Mouse (Mus musculus) forebrain, embryonic 11.5 days (tissue): Measurements from ENCODE around the gene Prune1. TPM values are rescaled to one million over a fixed set of nuclear protein-coding genes. Genes with fewer than 3 reads are reported as not detected.

ENCODE experiments used
- ATAC-seq: fragments of 200-750 bp; cut with Nextera tagmentation; replicated peaks from 2 replicates; pipeline ENCODE4 v1.8.0; 2017; ENCODE audit warnings: moderate TSS enrichment; ENCODE audit not compliant: low FRiP score
- DNase-seq: peaks from one replicate; pipeline ENCODE4 v3.0.0-alpha.2; 2017; ENCODE audit warnings: low spot score
- H3K27ac ChIP-seq: fragments of 300-500 bp; sonication (generic); 2 replicates; pipeline ENCODE4 v1.5.1; 2014; ENCODE audit warnings: low read depth, low read length
- H3K27me3 ChIP-seq: fragments of 300-500 bp; sonication (generic); 2 replicates; pipeline ENCODE4 v1.6.1; 2014; ENCODE audit warnings: mild to moderate bottlenecking, low read length, mixed read lengths; ENCODE audit not compliant: control insufficient read depth, insufficient read depth
- H3K36me3 ChIP-seq: fragments of 300-500 bp; sonication (generic); 2 replicates; pipeline ENCODE4 v1.6.1; 2014; ENCODE audit warnings: mild to moderate bottlenecking, low read length, moderate library complexity, mixed read lengths; ENCODE audit not compliant: control insufficient read depth, insufficient read depth
- H3K4me1 ChIP-seq: fragments of 300-500 bp; sonication (generic); replicated peaks from 2 replicates; pipeline ENCODE4 v1.6.1; 2014; ENCODE audit warnings: low read length, mixed read lengths; ENCODE audit not compliant: control insufficient read depth, insufficient read depth
- H3K4me2 ChIP-seq: fragments of 300-500 bp; sonication (generic); 2 replicates; pipeline ENCODE4 v1.6.1; 2014; ENCODE audit warnings: low read depth, mild to moderate bottlenecking, low read length, moderate library complexity, mixed read lengths; ENCODE audit not compliant: severe bottlenecking
- H3K4me3 ChIP-seq: fragments of 300-500 bp; sonication (generic); 2 replicates; pipeline ENCODE4 v1.5.1; 2014; ENCODE audit warnings: low read depth, low read length
- H3K9ac ChIP-seq: fragments of 300-500 bp; sonication (generic); 2 replicates; pipeline ENCODE4 v1.6.1; 2014; ENCODE audit warnings: low read length
- H3K9me3 ChIP-seq: fragments of 300-500 bp; sonication (generic); 2 replicates; pipeline ENCODE4 v1.6.1; 2016; ENCODE audit warnings: low read length, mixed read lengths; ENCODE audit not compliant: control insufficient read depth
- WGBS: fragments of 180-500 bp; shearing (Covaris S2); extraction: QIAGEN DNeasy Blood & Tissue Kit; methylation state at CpG from one replicate; pipeline ENCODE4 v1.1.7; 2014; 5-methylcytosine and 5-hydroxymethylcytosine counted together
- polyA plus RNA-seq: library from polyadenylated mRNA; unstranded; fragments of >200 nt; fragmentation: Nextera tagmentation; extraction: Ambion mirVana; gene quantifications from 2 replicates; pipeline ENCODE4 v1.2.1, GENCODE M21; 2014

The Prune1 gene
- polyA plus RNA-seq, 1 experiment from 2014 or later, result 26.4 TPM

GRCm38 (mm10) chr3:95264724-95265123 lies 17.2 kb downstream of the Prune1 start:
- H3K36me3 ChIP-seq, result no peaks in the 10 kb centered on the region

GRCm38 (mm10) chr3:95263089-95263739 lies 18.7 kb downstream of the Prune1 start:
- 53% methylated on average over 11 of the region's 11 CpGs for WGBS
- Histone ChIP-seq H3K9ac (no peak overlapping the region), H3K4me1 (no peaks in the 10 kb centered on the region), H3K9me3 (no peaks in the 10 kb centered on the region), H3K4me2 (no peak overlapping the region), H3K27me3 (no peaks in the 10 kb centered on the region), H3K36me3 (peaks cover 2% of the 10 kb centered on the region; the same call in 1 of the 2 replicates), H3K27ac (no peak overlapping the region), H3K4me3 (no peak overlapping the region)
- DNase-seq (peak; percentile 77), ATAC-seq (0 out of 2 replicates have a peak, but pooled peaks have one; percentile 27)

More at GRCm38 (mm10) chr3:95264724-95265123, 17.2 kb downstream of the Prune1 start:
- no peaks in the 10 kb centered on the region for H3K4me1 ChIP-seq
- H3K27ac ChIP-seq, result no peak overlapping the region
- no peak for DNase-seq
- no peaks in the 10 kb centered on the region for H3K27me3 ChIP-seq
- H3K4me2 ChIP-seq, result no peak overlapping the region
- WGBS, result 81% methylated on average over 1 of the region's 1 CpGs
- no peaks in the 10 kb centered on the region for H3K9me3 ChIP-seq
- no peak overlapping the region for H3K4me3 ChIP-seq
- no peak for ATAC-seq
- H3K9ac ChIP-seq, result no peak overlapping the region

GRCm38 (mm10) chr3:95261975-95262374 lies 19.9 kb downstream of the Prune1 start:
- WGBS, result 93% methylated on average over 4 of the region's 4 CpGs
- Histone ChIP-seq H3K4me2 (no peak overlapping the region), H3K9me3 (no peaks in the 10 kb centered on the region), H3K4me1 (no peaks in the 10 kb centered on the region), H3K36me3 (peaks cover 2% of the 10 kb centered on the region; the same call in 1 of the 2 replicates), H3K4me3 (no peak overlapping the region), H3K27me3 (no peaks in the 10 kb centered on the region), H3K27ac (no peak overlapping the region), H3K9ac (no peak overlapping the region)
- ATAC-seq, result no peak
- no peak for DNase-seq

GRCm38 (mm10) chr3:95256931-95257330 lies 24.9 kb downstream of the Prune1 start:
- Histone ChIP-seq H3K4me1 (no peaks in the 10 kb centered on the region), H3K9ac (no peak overlapping the region), H3K27ac (no peak overlapping the region), H3K27me3 (no peaks in the 10 kb centered on the region), H3K36me3 (peaks cover 2% of the 10 kb centered on the region; the same call in 1 of the 2 replicates), H3K4me2 (no peak overlapping the region), H3K4me3 (no peak overlapping the region), H3K9me3 (no peaks in the 10 kb centered on the region)
- no peak for ATAC-seq
- DNase-seq, result no peak
- 93% methylated on average over 5 of the region's 5 CpGs for WGBS

- ATAC-seq (no peak), DNase-seq (no peak)
- H3K9ac ChIP-seq, result no peak within 1 kb of the TSS
- H3K4me2 ChIP-seq, result no peak within 1 kb of the TSS
- no peaks in the 10 kb centered on the region for H3K27me3 ChIP-seq
- H3K9me3 ChIP-seq, result no peaks in the 10 kb centered on the region
- no peak within 1 kb of the TSS for H3K4me3 ChIP-seq
- H3K36me3 ChIP-seq, result no peaks in the 10 kb centered on the region; the same call in 1 of the 2 replicates
- no peak within 1 kb of the TSS for H3K27ac ChIP-seq
- WGBS, result 63% methylated on average over 7 of the region's 7 CpGs
- H3K4me1 ChIP-seq, result no peaks in the 10 kb centered on the region
These were observed 31.0 kb downstream of the Prune1 start, which contains the start of gene Bnipl for GRCm38 (mm10) chr3:95250783-95251424. Gene Bnipl (minus strand): TSS chr3:95251193.

- DNase-seq, result no peak
- Histone ChIP-seq H3K36me3 (no peaks in the 10 kb centered on the region; the same call in 1 of the 2 replicates), H3K9ac (no peak overlapping the region), H3K9me3 (no peaks in the 10 kb centered on the region), H3K4me2 (no peak overlapping the region), H3K27ac (no peak overlapping the region), H3K4me1 (no peaks in the 10 kb centered on the region), H3K27me3 (no peaks in the 10 kb centered on the region), H3K4me3 (no peak overlapping the region)
- 83% methylated on average over 5 of the region's 5 CpGs for WGBS
- ATAC-seq, result no peak
These were observed 31.5 kb downstream of the Prune1 start for GRCm38 (mm10) chr3:95250361-95250760.

- Histone ChIP-seq H3K9ac (no peak overlapping the region), H3K4me2 (no peak overlapping the region), H3K27ac (no peak overlapping the region), H3K4me3 (no peak overlapping the region), H3K9me3 (no peaks in the 10 kb centered on the region), H3K27me3 (no peaks in the 10 kb centered on the region), H3K4me1 (no peaks in the 10 kb centered on the region), H3K36me3 (no peaks in the 10 kb centered on the region)
- 81% methylated on average over 1 of the region's 1 CpGs for WGBS
- DNase-seq, result no peak
- ATAC-seq, result no peak
These were observed 34.1 kb downstream of the Prune1 start for GRCm38 (mm10) chr3:95247660-95248336.

GRCm38 (mm10) chr3:95246465-95247231 lies 35.2 kb downstream of the Prune1 start:
- no peak overlapping the region for H3K4me3 ChIP-seq
- WGBS, result 88% methylated on average over 5 of the region's 5 CpGs
- no peaks in the 10 kb centered on the region for H3K9me3 ChIP-seq
- H3K27me3 ChIP-seq, result no peaks in the 10 kb centered on the region
- H3K4me2 ChIP-seq, result no peak overlapping the region
- ATAC-seq (no peak), DNase-seq (no peak)
- no peaks in the 10 kb centered on the region for H3K4me1 ChIP-seq
- H3K36me3 ChIP-seq, result no peaks in the 10 kb centered on the region
- H3K9ac ChIP-seq, result no peak overlapping the region
- H3K27ac ChIP-seq, result no peak overlapping the region
